Mouse (Mus musculus): ENCODE data around the gene Rpl23. TPM values are rescaled to one million over a fixed set of nuclear protein-coding genes. Genes with fewer than 3 reads are reported as not detected.

Rpl23 gene
- polyA plus RNA-seq, 1 experiment = 695 TPM

GRCm38 (mm10) chr11:97810356-97810755 is 28.1 kb upstream of the Rpl23 start:
- WGBS = 76% methylated on average over 7 of the region's 7 CpGs
- TF ChIP-seq POLR2A (IDR thresholded peaks at IDR 0.05; ENCODE audit: insufficient read depth, low read depth, low read length) (no peak), CTCF (IDR thresholded peaks at IDR 0.05; ENCODE audit: insufficient read depth, low read depth, low read length) (no peak)
- Histone ChIP-seq H3K4me3 (ENCODE audit: insufficient read depth, low read depth, low read length) (no peak overlapping the region), H3K4me1 (ENCODE audit: control insufficient read depth, insufficient read depth, low read length) (peaks cover 64% of the 10 kb centered on the region), H3K27ac (ENCODE audit: insufficient read depth, low read depth, low read length) (no peak overlapping the region)

- no peak for TF ChIP-seq CTCF (IDR thresholded peaks at IDR 0.05; ENCODE audit: insufficient read depth, low read depth, low read length)
- TF ChIP-seq POLR2A (IDR thresholded peaks at IDR 0.05; ENCODE audit: insufficient read depth, low read depth, low read length) = no peak
- Histone ChIP-seq H3K4me1 (ENCODE audit: control insufficient read depth, insufficient read depth, low read length) (peaks cover 67% of the 10 kb centered on the region), H3K4me3 (ENCODE audit: insufficient read depth, low read depth, low read length) (no peak overlapping the region), H3K27ac (ENCODE audit: insufficient read depth, low read depth, low read length) (no peak overlapping the region)
- WGBS = 71% methylated on average over 7 of the region's 7 CpGs
Measured at GRCm38 (mm10) chr11:97809235-97810121, 27.2 kb upstream of the Rpl23 start.

DNA sequence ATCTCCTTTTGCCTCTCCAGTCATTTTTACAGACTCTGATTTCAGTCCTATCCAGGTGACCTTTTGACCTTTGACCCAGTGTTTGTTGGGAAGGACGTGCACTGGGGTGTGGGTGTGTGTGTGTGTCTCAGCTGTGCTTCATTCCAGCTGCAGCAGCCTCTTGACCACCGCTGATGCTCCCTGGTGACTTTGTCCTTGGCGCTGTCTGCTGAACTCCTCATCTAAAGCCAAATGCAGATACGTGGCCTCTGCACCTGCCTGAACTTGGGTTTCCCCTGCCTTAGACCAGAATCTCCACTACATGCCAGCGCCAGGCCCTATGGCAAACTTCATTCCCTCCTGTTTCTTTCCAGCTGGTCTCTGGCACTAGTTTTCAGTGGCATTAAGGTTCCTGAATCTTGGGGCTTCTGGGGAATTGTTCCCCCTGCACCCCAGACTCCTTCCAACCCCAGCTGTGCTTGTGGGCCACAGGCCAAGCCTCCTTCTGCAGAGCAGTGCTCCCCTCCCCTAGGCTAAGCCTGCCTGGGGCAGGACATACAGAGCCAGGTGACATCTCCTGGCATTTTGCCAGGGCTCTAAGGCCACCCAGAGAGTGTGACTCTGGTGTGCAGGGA is 26.5 kb upstream of the Rpl23 start:
- TF ChIP-seq POLR2A (IDR thresholded peaks at IDR 0.05; ENCODE audit: insufficient read depth, low read depth, low read length) = no peak
- no peak for TF ChIP-seq CTCF (IDR thresholded peaks at IDR 0.05; ENCODE audit: insufficient read depth, low read depth, low read length)
- H3K4me3 ChIP-seq (ENCODE audit: insufficient read depth, low read depth, low read length) = no peak overlapping the region
- peaks cover 63% of the 10 kb centered on the region for H3K4me1 ChIP-seq (ENCODE audit: control insufficient read depth, insufficient read depth, low read length)
- WGBS = 57% methylated on average over 5 of the region's 5 CpGs
- H3K27ac ChIP-seq (ENCODE audit: insufficient read depth, low read depth, low read length) = no peak overlapping the region

DNA sequence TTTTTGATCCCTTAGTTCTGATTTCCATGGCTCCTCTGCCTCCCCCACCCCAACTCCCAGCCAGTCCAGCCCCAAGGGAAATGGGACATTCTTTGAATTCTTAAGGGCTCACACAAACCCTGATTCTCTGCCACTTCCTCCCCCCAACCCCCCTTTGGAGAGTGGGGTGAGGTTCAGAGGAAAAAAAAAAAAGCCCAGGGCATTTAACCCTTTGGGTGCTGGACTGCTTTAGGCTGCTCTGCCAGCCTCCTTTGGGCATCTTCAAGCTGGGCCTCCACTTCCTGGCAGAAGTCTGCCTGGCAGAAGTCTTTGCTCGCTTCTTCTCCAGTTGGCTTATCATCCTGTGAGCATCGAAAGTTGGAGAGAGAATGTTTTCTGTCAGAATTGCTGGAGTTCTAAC is 25.9 kb upstream of the Rpl23 start:
- WGBS = 52% methylated on average over 2 of the region's 2 CpGs
- TF ChIP-seq CTCF (IDR thresholded peaks at IDR 0.05; ENCODE audit: insufficient read depth, low read depth, low read length) = no peak
- TF ChIP-seq POLR2A (IDR thresholded peaks at IDR 0.05; ENCODE audit: insufficient read depth, low read depth, low read length) = no peak
- H3K4me3 ChIP-seq (ENCODE audit: insufficient read depth, low read depth, low read length) = no peak overlapping the region
- peaks cover 58% of the 10 kb centered on the region for H3K4me1 ChIP-seq (ENCODE audit: control insufficient read depth, insufficient read depth, low read length)
- no peak overlapping the region for H3K27ac ChIP-seq (ENCODE audit: insufficient read depth, low read depth, low read length)

- TF ChIP-seq POLR2A (IDR thresholded peaks at IDR 0.05; ENCODE audit: insufficient read depth, low read depth, low read length) (no peak), CTCF (IDR thresholded peaks at IDR 0.05; ENCODE audit: insufficient read depth, low read depth, low read length) (no peak)
- WGBS = 42% methylated on average over 6 of the region's 6 CpGs
- Histone ChIP-seq H3K4me3 (ENCODE audit: insufficient read depth, low read depth, low read length) (no peak overlapping the region), H3K4me1 (ENCODE audit: control insufficient read depth, insufficient read depth, low read length) (peaks cover 54% of the 10 kb centered on the region), H3K27ac (ENCODE audit: insufficient read depth, low read depth, low read length) (no peak overlapping the region)
Measured at GRCm38 (mm10) chr11:97807626-97808025, 25.4 kb upstream of the Rpl23 start.

GRCm38 (mm10) chr11:97806613-97806964 is 24.4 kb upstream of the Rpl23 start:
- 65% methylated on average over 7 of the region's 7 CpGs for WGBS
- Histone ChIP-seq H3K27ac (ENCODE audit: insufficient read depth, low read depth, low read length) (peak overlapping the region; percentile 23; the same call in 1 of the 2 replicates), H3K4me1 (ENCODE audit: control insufficient read depth, insufficient read depth, low read length) (peaks cover 48% of the 10 kb centered on the region), H3K4me3 (ENCODE audit: insufficient read depth, low read depth, low read length) (no peak overlapping the region)
- TF ChIP-seq POLR2A (IDR thresholded peaks at IDR 0.05; ENCODE audit: insufficient read depth, low read depth, low read length) (no peak), CTCF (IDR thresholded peaks at IDR 0.05; ENCODE audit: insufficient read depth, low read depth, low read length) (no peak)

DNA sequence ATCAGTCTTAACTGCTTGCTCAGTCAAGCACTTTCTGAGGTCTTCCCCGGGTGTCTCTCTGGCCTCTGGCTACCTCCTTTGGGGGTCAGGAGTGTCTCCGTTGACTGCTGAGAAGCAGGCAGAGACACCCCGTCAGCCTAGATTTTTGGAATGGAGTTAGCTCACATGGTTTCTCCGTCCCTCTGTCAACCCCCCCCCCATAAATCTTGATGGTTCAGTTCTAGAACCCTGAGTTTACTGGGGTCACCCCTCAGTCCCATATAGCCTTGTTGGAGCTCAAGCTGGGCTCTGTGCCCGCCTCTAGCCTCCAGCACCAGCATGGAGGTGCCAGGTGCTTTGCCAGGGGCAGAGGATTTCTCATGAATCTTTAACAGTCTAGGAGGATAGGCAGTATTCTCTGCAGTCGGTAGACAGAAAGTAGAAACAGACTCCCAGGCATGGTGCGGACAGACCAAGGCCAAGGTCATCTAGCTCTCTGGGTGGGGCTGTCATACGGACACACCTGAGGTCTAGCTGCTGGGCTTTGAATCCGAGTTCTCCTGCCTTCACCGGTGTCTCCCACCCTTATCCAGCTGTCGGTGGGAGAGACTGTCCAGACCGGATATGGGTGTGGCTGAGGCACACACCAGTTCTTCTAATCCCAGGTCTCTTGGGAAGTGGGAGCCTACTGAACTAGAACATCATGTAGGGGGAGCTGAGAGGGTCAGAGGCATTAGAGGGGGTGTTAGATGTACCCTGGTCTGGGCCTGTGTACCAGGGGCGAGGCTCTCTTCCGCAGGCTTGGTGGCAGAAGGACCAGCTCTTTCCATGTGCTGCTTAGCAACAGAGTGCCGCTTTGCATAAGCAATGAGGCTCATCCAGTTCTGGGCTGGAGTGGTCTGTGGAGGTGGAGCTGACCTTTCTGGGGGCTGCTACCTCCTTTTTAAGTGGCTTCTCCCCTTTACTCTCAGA is 23.7 kb upstream of the Rpl23 start:
- peaks cover 51% of the 10 kb centered on the region for H3K4me1 ChIP-seq (ENCODE audit: control insufficient read depth, insufficient read depth, low read length)
- no peak overlapping the region for H3K4me3 ChIP-seq (ENCODE audit: insufficient read depth, low read depth, low read length)
- peak overlapping the region; percentile 38 for H3K27ac ChIP-seq (ENCODE audit: insufficient read depth, low read depth, low read length)
- TF ChIP-seq POLR2A (IDR thresholded peaks at IDR 0.05; ENCODE audit: insufficient read depth, low read depth, low read length) = no peak
- TF ChIP-seq CTCF (IDR thresholded peaks at IDR 0.05; ENCODE audit: insufficient read depth, low read depth, low read length) = no peak
- WGBS = 43% methylated on average over 15 of the region's 15 CpGs

DNA sequence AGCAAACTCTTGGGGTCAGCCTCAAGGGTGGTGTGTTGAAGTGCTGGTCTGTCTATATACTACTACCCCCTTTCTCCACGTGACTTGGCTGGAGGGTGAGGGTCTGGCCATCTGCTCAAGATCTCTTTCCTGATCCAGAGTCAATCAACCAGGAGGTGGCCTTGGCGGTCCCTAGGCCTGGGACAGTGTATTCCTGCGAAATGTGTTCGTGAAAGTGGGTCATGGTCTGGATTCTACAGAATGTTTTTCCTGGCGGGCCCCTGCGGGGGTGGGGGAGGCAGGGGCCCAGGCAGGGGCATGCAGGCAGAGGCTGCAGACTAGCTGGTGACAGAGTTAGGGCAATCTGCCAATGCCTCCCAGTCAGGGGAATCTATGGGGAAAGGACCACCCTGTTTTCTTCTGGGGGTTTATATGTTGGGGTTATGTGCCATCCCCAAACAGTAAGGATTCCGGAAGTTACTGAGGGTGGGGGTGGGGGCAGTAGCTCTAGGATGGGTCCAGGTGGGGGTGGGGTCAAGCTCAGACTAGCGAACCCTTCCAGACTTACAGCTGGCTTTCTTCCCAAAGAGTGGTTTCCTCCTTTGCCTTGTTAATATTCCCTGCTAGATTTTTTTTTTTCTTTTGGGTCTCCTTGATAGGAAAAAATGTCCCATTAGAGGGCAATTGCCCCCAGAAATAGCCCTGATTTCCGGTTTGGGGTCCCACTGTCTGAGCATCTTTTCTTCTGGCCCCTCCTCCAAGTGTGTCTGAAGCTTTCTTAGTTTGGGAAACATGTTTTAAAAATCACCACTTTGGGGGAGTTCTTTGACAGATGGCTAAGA is 22.8 kb upstream of the Rpl23 start:
- WGBS = 17% methylated on average over 9 of the region's 9 CpGs
- TF ChIP-seq CTCF (IDR thresholded peaks at IDR 0.05; ENCODE audit: insufficient read depth, low read depth, low read length) = no peak
- no peak for TF ChIP-seq POLR2A (IDR thresholded peaks at IDR 0.05; ENCODE audit: insufficient read depth, low read depth, low read length)
- no peak overlapping the region for H3K4me3 ChIP-seq (ENCODE audit: insufficient read depth, low read depth, low read length)
- peak overlapping the region; percentile 54; the same call in 1 of the 2 replicates for H3K27ac ChIP-seq (ENCODE audit: insufficient read depth, low read depth, low read length)
- peaks cover 50% of the 10 kb centered on the region for H3K4me1 ChIP-seq (ENCODE audit: control insufficient read depth, insufficient read depth, low read length)
